Mouse (Mus musculus) megakaryocyte, embryonic 14.5 days (primary cell): ENCODE results near the gene Llgl2. TPM values are rescaled to one million over a fixed set of nuclear protein-coding genes. Genes with fewer than 3 reads are reported as not detected.
"Not testable (repeated sequence)": the region's sequence is repeated elsewhere in the genome, so short reads cannot be mapped to it uniquely, and the experiment has no call there.

Experiments
- H3K27me3 ChIP-seq: replicated peaks from 2 replicates; pipeline ENCODE3; 2012; ENCODE audit warnings: inconsistent platforms
- H3K36me3 ChIP-seq: replicated peaks from 2 replicates; pipeline ENCODE3; 2012; ENCODE audit warnings: low read length, inconsistent platforms, mixed read lengths
- H3K4me1 ChIP-seq: 2 replicates; pipeline ENCODE4 v1.6.1; 2012; ENCODE audit warnings: inconsistent platforms
- H3K4me3 ChIP-seq: replicated peaks from 2 replicates; pipeline ENCODE3; 2012; ENCODE audit warnings: moderate library complexity, mild to moderate bottlenecking, inconsistent platforms
- H3K9me3 ChIP-seq: 2 replicates; pipeline ENCODE4 v1.6.1; 2012; ENCODE audit warnings: inconsistent platforms
- FLI1 ChIP-seq: IDR thresholded peaks from 2 replicates; pipeline ENCODE4 v1.6.1; 2012; ENCODE audit warnings: low read length, inconsistent platforms, mixed read lengths
- GATA1 ChIP-seq: IDR thresholded peaks from 3 replicates; pipeline ENCODE4 v1.6.1; 2012; ENCODE audit warnings: mixed read lengths, low read length, inconsistent platforms, borderline replicate concordance
- polyA plus RNA-seq: library from polyadenylated mRNA; stranded (reverse); fragments of >175 nt; gene quantifications from 2 replicates; pipeline ENCODE4 v1.2.3, GENCODE M21; 2012; ENCODE audit warnings: low replicate concordance; ENCODE audit not compliant: insufficient read depth

The Llgl2 gene
- polyA plus RNA-seq, 1 experiment = 12.4 TPM

DNA sequence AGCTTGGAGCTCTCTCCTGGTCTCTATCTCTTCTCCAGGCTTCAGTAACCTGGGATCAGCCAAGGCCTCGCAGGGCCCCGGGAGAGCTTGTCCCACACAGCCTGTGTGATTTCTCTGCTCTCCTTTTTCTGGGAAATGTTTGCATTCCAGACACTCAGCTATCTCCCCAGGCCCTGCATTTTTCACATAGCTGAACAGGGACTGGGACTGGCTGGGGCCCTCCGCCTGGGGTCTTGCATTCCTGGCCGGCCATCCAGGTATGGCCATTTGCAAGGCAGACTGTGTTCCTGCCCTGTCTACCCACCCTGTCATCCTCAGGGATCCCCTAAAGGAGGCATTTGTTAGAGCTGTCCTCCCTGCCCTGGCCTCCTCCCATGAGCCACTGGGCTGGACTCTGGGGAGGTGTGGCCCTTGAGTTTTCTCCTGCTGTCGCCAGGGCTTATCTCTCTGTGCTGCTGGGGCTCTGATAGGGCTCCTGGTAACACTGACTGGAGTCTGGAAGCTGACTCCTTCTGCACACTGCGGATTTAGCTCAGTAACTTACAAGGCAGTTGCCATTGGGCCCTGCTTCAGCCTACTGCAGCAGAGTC lies 18.2 kb downstream of the Llgl2 start:
- Histone ChIP-seq H3K36me3 (peaks cover 6% of the 10 kb centered on the region), H3K9me3 (no peaks in the 10 kb centered on the region), H3K4me3 (peak overlapping the region; percentile 72), H3K4me1 (peaks cover 45% of the 10 kb centered on the region), H3K27me3 (peaks cover 28% of the 10 kb centered on the region)
- TF ChIP-seq GATA1 (no peak), FLI1 (no peak)

GRCm38 (mm10) chr11:115843141-115843890 lies 19.5 kb downstream of the Llgl2 start:
- no peak overlapping the region for H3K4me3 ChIP-seq
- peaks cover 6% of the 10 kb centered on the region for H3K36me3 ChIP-seq
- H3K27me3 ChIP-seq = peaks cover 19% of the 10 kb centered on the region
- H3K9me3 ChIP-seq = no peaks in the 10 kb centered on the region
- H3K4me1 ChIP-seq = peaks cover 45% of the 10 kb centered on the region
- TF ChIP-seq GATA1 (no peak), FLI1 (no peak)

GRCm38 (mm10) chr11:115843891-115844239 lies 20.0 kb downstream of the Llgl2 start:
- no peak overlapping the region for H3K4me3 ChIP-seq
- peaks cover 6% of the 10 kb centered on the region for H3K36me3 ChIP-seq
- H3K4me1 ChIP-seq = peaks cover 40% of the 10 kb centered on the region
- H3K9me3 ChIP-seq = no peaks in the 10 kb centered on the region
- TF ChIP-seq GATA1 = no peak
- no peak for TF ChIP-seq FLI1
- peaks cover 18% of the 10 kb centered on the region for H3K27me3 ChIP-seq

GRCm38 (mm10) chr11:115844240-115844639 lies 20.4 kb downstream of the Llgl2 start:
- H3K36me3 ChIP-seq = peaks cover 6% of the 10 kb centered on the region
- TF ChIP-seq GATA1 (no peak), FLI1 (no peak)

DNA sequence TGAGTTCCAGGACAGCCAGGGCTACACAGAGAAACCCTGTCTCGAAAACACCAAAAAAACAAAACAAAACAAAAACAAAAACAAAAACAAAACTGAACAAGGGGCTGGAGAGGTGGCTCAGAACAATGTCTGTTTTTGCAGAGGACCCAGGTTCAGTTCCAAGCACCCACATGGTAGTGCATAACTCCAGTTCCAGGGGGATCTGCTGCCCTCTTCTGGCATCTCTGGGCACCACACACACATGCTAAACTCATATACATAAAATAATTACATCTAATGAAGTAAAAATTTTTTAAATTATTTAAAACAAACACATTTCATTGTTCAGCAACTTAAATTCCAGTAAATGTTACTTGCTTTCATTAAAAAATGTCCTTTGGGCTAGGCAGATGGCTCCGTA lies 22.0 kb downstream of the Llgl2 start:
- H3K4me1 ChIP-seq = peaks cover 26% of the 10 kb centered on the region
- no peak for TF ChIP-seq FLI1
- no peak for TF ChIP-seq GATA1
- peaks cover 16% of the 10 kb centered on the region for H3K36me3 ChIP-seq
- H3K27me3 ChIP-seq = peaks cover 21% of the 10 kb centered on the region
- no peak overlapping the region for H3K4me3 ChIP-seq
- H3K9me3 ChIP-seq = no peaks in the 10 kb centered on the region

More at GRCm38 (mm10) chr11:115844240-115844639, 20.4 kb downstream of the Llgl2 start:
- Histone ChIP-seq H3K4me3 (no peak overlapping the region), H3K4me1 (peaks cover 36% of the 10 kb centered on the region), H3K9me3 (no peaks in the 10 kb centered on the region), H3K27me3 (peaks cover 17% of the 10 kb centered on the region)

GRCm38 (mm10) chr11:115854674-115855073 lies 30.8 kb downstream of the Llgl2 start:
- H3K4me1 ChIP-seq = peaks cover 16% of the 10 kb centered on the region
- H3K4me3 ChIP-seq = no peak overlapping the region
- peaks cover 9% of the 10 kb centered on the region for H3K9me3 ChIP-seq
- TF ChIP-seq GATA1 = no peak
- no peak for TF ChIP-seq FLI1
- H3K27me3 ChIP-seq = peaks cover 64% of the 10 kb centered on the region
- H3K36me3 ChIP-seq = peaks cover 34% of the 10 kb centered on the region

- not testable (repeated sequence) for H3K4me3 ChIP-seq, H3K9me3 ChIP-seq
- H3K36me3 ChIP-seq = peaks cover 12% of the 10 kb centered on the region
- peaks cover 21% of the 10 kb centered on the region for H3K4me1 ChIP-seq
- H3K27me3 ChIP-seq = peaks cover 83% of the 10 kb centered on the region
Observed at GRCm38 (mm10) chr11:115857146-115857545, 33.3 kb downstream of the Llgl2 start.

- Histone ChIP-seq H3K9me3 (peaks cover 9% of the 10 kb centered on the region), H3K36me3 (peaks cover 7% of the 10 kb centered on the region), H3K4me3 (no peak overlapping the region), H3K4me1 (peaks cover 21% of the 10 kb centered on the region), H3K27me3 (peaks cover 89% of the 10 kb centered on the region)
- no peak for TF ChIP-seq GATA1
- no peak for TF ChIP-seq FLI1
Observed at GRCm38 (mm10) chr11:115857936-115858335, 34.1 kb downstream of the Llgl2 start.

DNA sequence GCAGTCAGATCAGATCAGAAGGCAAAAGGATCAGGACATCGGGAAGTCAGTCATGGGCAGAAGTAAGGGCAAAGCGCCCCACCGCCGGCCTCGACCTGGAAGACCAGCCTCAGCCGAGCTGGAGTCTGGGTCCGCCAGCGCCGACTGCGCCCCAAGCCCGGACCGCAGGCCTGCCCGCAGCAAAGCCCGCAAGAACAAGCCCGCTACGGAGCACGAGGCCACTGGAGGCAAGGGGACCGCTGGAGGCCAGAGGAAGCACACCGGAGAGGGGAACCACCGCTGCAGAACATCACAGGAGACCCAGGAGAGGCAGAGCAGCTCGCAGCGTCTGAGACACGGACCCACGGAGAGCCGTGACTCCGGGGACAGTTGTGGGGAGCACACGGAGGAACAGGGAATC lies 34.5 kb downstream of the Llgl2 start, which contains the start of gene Myo15b:
Myo15b (plus strand) TSS at position 53 of the 400 bp plus-strand sequence.
- Histone ChIP-seq H3K9me3 (peaks cover 9% of the 10 kb centered on the region), H3K4me3 (peak within 1 kb of the TSS; percentile 88), H3K4me1 (peaks cover 21% of the 10 kb centered on the region), H3K36me3 (peaks cover 3% of the 10 kb centered on the region), H3K27me3 (peaks cover 89% of the 10 kb centered on the region)
- no peak for TF ChIP-seq GATA1
- no peak for TF ChIP-seq FLI1
